Mouse (Mus musculus): ENCODE measurements around the gene Cyp11a1. TPM values are rescaled to one million over a fixed set of nuclear protein-coding genes. Genes with fewer than 3 reads are reported as not detected.
A peak's percentile ranks its signal among the peaks of the same experiment; 100 is the strongest.

Cyp11a1 gene
- polyA plus RNA-seq, 1 experiment from 2014 or later = 0.16 TPM

DNA sequence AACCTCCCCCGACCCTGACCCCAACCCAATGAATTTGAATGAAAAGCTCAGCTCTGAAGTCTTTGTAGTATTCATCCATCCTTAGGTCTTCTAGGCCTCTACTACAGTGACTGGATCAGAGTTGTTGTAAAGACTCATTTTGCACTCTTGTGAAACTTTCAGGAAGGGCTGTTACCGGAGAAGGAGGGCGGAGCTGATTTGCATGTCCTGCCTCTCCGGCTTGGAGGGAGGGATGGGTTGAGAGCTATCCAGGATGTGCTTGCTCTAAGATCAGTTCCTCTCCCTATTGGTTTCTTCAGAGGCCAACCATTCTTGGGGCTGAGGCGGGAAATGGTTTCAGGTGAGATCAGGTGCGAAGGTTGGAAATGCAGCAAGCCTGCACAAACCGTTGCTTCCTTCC is 4.8 kb downstream of the Cyp11a1 start:
- Histone ChIP-seq H3K9ac (replicated peaks) (no peak overlapping the region), H3K4me2 (peak overlapping the region; percentile 31), H3K27me3 (peaks cover 7% of the 10 kb centered on the region; the same call in 1 of the 2 replicates), H3K36me3 (no peaks in the 10 kb centered on the region), H3K4me1 (replicated peaks) (peaks cover 11% of the 10 kb centered on the region), H3K27ac (0 out of 2 replicates have a peak overlapping the region, but pooled peaks have one; percentile 59), H3K4me3 (replicated peaks) (no peak overlapping the region), H3K9me3 (no peaks in the 10 kb centered on the region)
- 29% methylated on average over 7 of the region's 7 CpGs for WGBS
- ATAC-seq (ENCODE audit: insufficient number of reproducible peaks, insufficient read depth, low FRiP score, low TSS enrichment, low read depth) = 0 out of 2 replicates have a peak, but pooled peaks have one; percentile 53

- ATAC-seq (ENCODE audit: insufficient number of reproducible peaks, insufficient read depth, low FRiP score, low TSS enrichment, low read depth) = no peak
- H3K36me3 ChIP-seq = no peaks in the 10 kb centered on the region
- peak overlapping the region; percentile 31; the same call in 1 of the 2 replicates for H3K4me2 ChIP-seq
- peaks cover 11% of the 10 kb centered on the region for H3K4me1 ChIP-seq (replicated peaks)
- H3K9me3 ChIP-seq = no peaks in the 10 kb centered on the region
- H3K27me3 ChIP-seq = peaks cover 9% of the 10 kb centered on the region; the same call in 1 of the 2 replicates
- WGBS = 71% methylated on average over 8 of the region's 8 CpGs
- H3K4me3 ChIP-seq (replicated peaks) = no peak overlapping the region
- no peak overlapping the region for H3K27ac ChIP-seq
- H3K9ac ChIP-seq (replicated peaks) = no peak overlapping the region
Observed at GRCm38 (mm10) chr9:58011552-58011951, 5.3 kb downstream of the Cyp11a1 start.

DNA sequence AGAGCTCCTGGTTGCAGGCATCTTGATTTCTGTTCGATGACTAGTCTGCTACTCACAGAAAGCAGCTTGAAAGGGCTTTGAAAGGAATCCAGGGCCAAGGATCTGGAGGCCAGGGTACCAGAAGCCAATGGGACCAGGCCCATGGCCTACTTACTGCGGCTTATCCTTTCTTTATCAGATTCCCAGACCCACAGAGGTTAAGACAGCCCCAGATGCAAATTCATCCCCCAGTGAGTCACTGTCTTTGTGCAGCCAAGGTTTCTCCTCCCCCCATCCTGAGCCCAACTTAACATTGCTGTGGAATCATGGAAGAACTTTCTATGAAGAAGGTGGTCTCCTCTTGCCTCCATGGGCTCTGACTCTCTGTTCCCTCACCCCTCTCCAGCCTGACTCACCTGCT is 6.3 kb downstream of the Cyp11a1 start:
- H3K27ac ChIP-seq = no peak overlapping the region
- ATAC-seq (ENCODE audit: insufficient number of reproducible peaks, insufficient read depth, low FRiP score, low TSS enrichment, low read depth) = no peak
- no peaks in the 10 kb centered on the region for H3K9me3 ChIP-seq
- H3K4me2 ChIP-seq = no peak overlapping the region
- H3K36me3 ChIP-seq = no peaks in the 10 kb centered on the region
- peaks cover 11% of the 10 kb centered on the region for H3K4me1 ChIP-seq (replicated peaks)
- no peak overlapping the region for H3K9ac ChIP-seq (replicated peaks)
- no peak overlapping the region for H3K4me3 ChIP-seq (replicated peaks)
- H3K27me3 ChIP-seq = peaks cover 9% of the 10 kb centered on the region; the same call in 1 of the 2 replicates
- WGBS = 81% methylated on average over 2 of the region's 2 CpGs

DNA sequence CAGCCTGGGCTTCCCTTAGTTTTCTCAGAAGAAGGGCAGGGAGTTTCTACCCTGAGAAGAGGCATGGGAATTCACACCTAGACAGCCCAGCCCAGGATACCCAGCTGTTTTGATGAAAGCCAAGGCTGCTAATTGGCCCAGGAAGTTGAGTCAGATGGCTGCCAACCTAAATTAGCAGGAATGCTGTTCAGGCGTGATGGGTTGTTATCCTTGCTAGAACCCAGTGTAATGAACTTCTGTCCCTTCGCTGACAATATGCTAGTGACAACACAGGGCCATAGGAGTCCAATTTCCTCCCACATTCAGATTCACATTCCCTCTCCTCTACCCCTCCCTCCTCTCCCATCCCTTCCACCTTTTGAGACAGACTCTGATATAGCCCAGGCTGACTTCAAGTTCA is 6.7 kb downstream of the Cyp11a1 start:
- no peaks in the 10 kb centered on the region for H3K36me3 ChIP-seq
- WGBS = 16% methylated on average over 2 of the region's 2 CpGs
- peaks cover 11% of the 10 kb centered on the region for H3K4me1 ChIP-seq (replicated peaks)
- H3K4me3 ChIP-seq (replicated peaks) = no peak overlapping the region
- no peak overlapping the region for H3K27ac ChIP-seq
- no peaks in the 10 kb centered on the region for H3K9me3 ChIP-seq
- H3K4me2 ChIP-seq = no peak overlapping the region
- H3K9ac ChIP-seq (replicated peaks) = no peak overlapping the region
- H3K27me3 ChIP-seq = peaks cover 9% of the 10 kb centered on the region; the same call in 1 of the 2 replicates
- no peak for ATAC-seq (ENCODE audit: insufficient number of reproducible peaks, insufficient read depth, low FRiP score, low TSS enrichment, low read depth)

GRCm38 (mm10) chr9:58014393-58015160 is 8.4 kb downstream of the Cyp11a1 start:
- Histone ChIP-seq H3K4me2 (no peak overlapping the region), H3K27me3 (peaks cover 9% of the 10 kb centered on the region; the same call in 1 of the 2 replicates), H3K9ac (replicated peaks) (no peak overlapping the region), H3K9me3 (no peaks in the 10 kb centered on the region), H3K4me3 (replicated peaks) (no peak overlapping the region), H3K36me3 (no peaks in the 10 kb centered on the region), H3K4me1 (replicated peaks) (peaks cover 8% of the 10 kb centered on the region), H3K27ac (no peak overlapping the region)
- 59% methylated on average over 8 of the region's 8 CpGs for WGBS
- ATAC-seq (ENCODE audit: insufficient number of reproducible peaks, insufficient read depth, low FRiP score, low TSS enrichment, low read depth) = no peak

- Histone ChIP-seq H3K9me3 (no peaks in the 10 kb centered on the region), H3K4me3 (replicated peaks) (no peak overlapping the region), H3K27ac (no peak overlapping the region), H3K9ac (replicated peaks) (no peak overlapping the region), H3K4me2 (no peak overlapping the region), H3K4me1 (replicated peaks) (peaks cover 7% of the 10 kb centered on the region), H3K36me3 (no peaks in the 10 kb centered on the region), H3K27me3 (peaks cover 13% of the 10 kb centered on the region; the same call in 1 of the 2 replicates)
- ATAC-seq (ENCODE audit: insufficient number of reproducible peaks, insufficient read depth, low FRiP score, low TSS enrichment, low read depth) = no peak
- 84% methylated on average over 6 of the region's 6 CpGs for WGBS
Observed at GRCm38 (mm10) chr9:58015856-58016255, 9.6 kb downstream of the Cyp11a1 start.

DNA sequence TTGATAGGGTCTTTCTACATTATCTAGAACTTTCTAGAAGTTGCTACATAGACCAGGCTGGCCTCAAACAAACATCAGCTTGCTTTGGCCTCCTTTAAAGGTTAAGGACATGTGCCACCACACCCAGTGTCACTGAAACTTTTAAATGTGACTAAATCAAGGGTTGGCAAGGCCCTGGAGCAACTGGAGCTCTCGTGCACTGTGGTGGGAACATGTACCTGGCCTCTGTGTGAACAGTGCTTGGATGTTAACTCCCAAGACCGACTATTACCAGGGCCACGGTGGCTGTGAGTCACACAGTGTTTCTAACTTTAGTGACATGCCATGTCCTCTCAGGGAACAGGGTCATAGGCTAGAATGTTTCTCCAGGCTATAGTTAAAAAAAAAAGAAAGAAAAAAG is 10.8 kb downstream of the Cyp11a1 start:
- no peak overlapping the region for H3K27ac ChIP-seq
- H3K9me3 ChIP-seq = no peaks in the 10 kb centered on the region
- no peak overlapping the region for H3K9ac ChIP-seq (replicated peaks)
- H3K27me3 ChIP-seq = peaks cover 18% of the 10 kb centered on the region; the same call in 1 of the 2 replicates
- no peak overlapping the region for H3K4me3 ChIP-seq (replicated peaks)
- no peak for ATAC-seq (ENCODE audit: insufficient number of reproducible peaks, insufficient read depth, low FRiP score, low TSS enrichment, low read depth)
- H3K4me1 ChIP-seq (replicated peaks) = no peaks in the 10 kb centered on the region
- H3K36me3 ChIP-seq = no peaks in the 10 kb centered on the region
- WGBS = 64% methylated on average over 3 of the region's 3 CpGs
- no peak overlapping the region for H3K4me2 ChIP-seq

- no peak overlapping the region for H3K9ac ChIP-seq (replicated peaks)
- WGBS = 85% methylated on average over 5 of the region's 5 CpGs
Observed at GRCm38 (mm10) chr9:58018385-58018784, 12.2 kb downstream of the Cyp11a1 start.

GRCm38 (mm10) chr9:58025995-58026394 is 19.8 kb downstream of the Cyp11a1 start:
- 88% methylated on average over 9 of the region's 9 CpGs for WGBS

More at GRCm38 (mm10) chr9:58018385-58018784, 12.2 kb downstream of the Cyp11a1 start:
- Histone ChIP-seq H3K27ac (no peak overlapping the region), H3K4me1 (replicated peaks) (no peaks in the 10 kb centered on the region), H3K27me3 (peaks cover 18% of the 10 kb centered on the region; the same call in 1 of the 2 replicates), H3K9me3 (no peaks in the 10 kb centered on the region), H3K36me3 (no peaks in the 10 kb centered on the region), H3K4me3 (replicated peaks) (no peak overlapping the region), H3K4me2 (no peak overlapping the region)
- ATAC-seq (ENCODE audit: insufficient number of reproducible peaks, insufficient read depth, low FRiP score, low TSS enrichment, low read depth) = no peak

GRCm38 (mm10) chr9:58027426-58028180 is 21.4 kb downstream of the Cyp11a1 start:
- ATAC-seq (ENCODE audit: insufficient number of reproducible peaks, insufficient read depth, low FRiP score, low TSS enrichment, low read depth) = no peak
- no peak overlapping the region for H3K9ac ChIP-seq (replicated peaks)

More at GRCm38 (mm10) chr9:58025995-58026394, 19.8 kb downstream of the Cyp11a1 start:
- no peak overlapping the region for H3K27ac ChIP-seq
- no peak for ATAC-seq (ENCODE audit: insufficient number of reproducible peaks, insufficient read depth, low FRiP score, low TSS enrichment, low read depth)
- no peak overlapping the region for H3K9ac ChIP-seq (replicated peaks)
- no peak overlapping the region for H3K4me2 ChIP-seq
- peaks cover 7% of the 10 kb centered on the region for H3K27me3 ChIP-seq
- H3K36me3 ChIP-seq = no peaks in the 10 kb centered on the region
- no peak overlapping the region for H3K4me3 ChIP-seq (replicated peaks)
- H3K4me1 ChIP-seq (replicated peaks) = no peaks in the 10 kb centered on the region
- no peaks in the 10 kb centered on the region for H3K9me3 ChIP-seq

DNA sequence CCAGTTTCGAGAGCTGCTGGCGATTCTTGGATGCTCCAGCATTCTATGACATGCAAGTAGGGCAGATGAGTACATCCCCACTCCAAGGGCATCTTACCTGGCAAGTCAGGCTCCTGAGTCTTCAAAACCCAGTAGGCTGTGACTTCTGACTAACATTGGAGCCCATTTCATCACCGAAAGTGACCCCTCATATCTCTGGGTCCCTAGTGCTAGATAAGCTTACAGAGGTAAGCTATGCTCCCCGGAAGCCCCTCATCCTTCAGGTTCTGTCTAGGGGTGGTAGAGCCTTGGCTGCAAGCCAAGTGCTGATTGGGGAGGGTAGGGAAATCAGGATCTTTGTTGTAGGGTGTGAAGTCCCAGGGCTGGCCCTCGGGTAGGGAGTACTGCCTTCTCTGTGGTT is 22.6 kb downstream of the Cyp11a1 start:
- ATAC-seq (ENCODE audit: insufficient number of reproducible peaks, insufficient read depth, low FRiP score, low TSS enrichment, low read depth) = no peak
- no peak overlapping the region for H3K27ac ChIP-seq

More at GRCm38 (mm10) chr9:58027426-58028180, 21.4 kb downstream of the Cyp11a1 start:
- Histone ChIP-seq H3K4me1 (replicated peaks) (no peaks in the 10 kb centered on the region), H3K36me3 (no peaks in the 10 kb centered on the region), H3K4me2 (no peak overlapping the region), H3K9me3 (no peaks in the 10 kb centered on the region), H3K27me3 (peaks cover 9% of the 10 kb centered on the region), H3K4me3 (replicated peaks) (no peak overlapping the region), H3K27ac (no peak overlapping the region)
- 38% methylated on average over 2 of the region's 2 CpGs for WGBS

More for the DNA sequence above, 22.6 kb downstream of the Cyp11a1 start:
- Histone ChIP-seq H3K9ac (replicated peaks) (no peak overlapping the region), H3K36me3 (no peaks in the 10 kb centered on the region), H3K4me1 (replicated peaks) (no peaks in the 10 kb centered on the region), H3K9me3 (no peaks in the 10 kb centered on the region), H3K27me3 (peaks cover 13% of the 10 kb centered on the region), H3K4me3 (replicated peaks) (no peak overlapping the region), H3K4me2 (no peak overlapping the region)
- 71% methylated on average over 5 of the region's 5 CpGs for WGBS

All from limb, embryonic 12.5 days (tissue).